In genomic region chr3:61320031-61320430, GRCm38 (mm10) we compare ENCODE assay signal across 20 mouse cellular contexts. TPM values are rescaled to one million over a fixed set of nuclear protein-coding genes. Genes with fewer than 3 reads are reported as not detected.
A peak's percentile ranks its signal among the peaks of the same experiment; 100 is the strongest.
DNase-seq lines count a peak whose midpoint lies in the region; ATAC-seq lines count a peak whose summit lies in the region.
"Had no signal": no experiment of that assay in that cellular context is flagged by ENCODE, and none has a peak within 500 bp of the region (broad histone marks: within the 10 kb centered on the region; RNA-seq: fewer than 3 reads in every experiment).

No protein-coding gene starts in this region.

- H3K4me2 ChIP-seq in forebrain, embryonic 16.5 days (ENCODE audit: low read length), result no peak overlapping the region
- no peak overlapping the region for H3K4me2 ChIP-seq in forebrain, embryonic 15.5 days (replicated peaks)
- H3K4me2 ChIP-seq: heart, embryonic 11.5 days; limb, embryonic 15.5 days; midbrain, embryonic 12.5 days had no signal

- 65% methylated on average over 2 of the region's 2 CpGs for WGBS in forebrain, embryonic 16.5 days
- WGBS in forebrain, embryonic 15.5 days, result 65% methylated on average over 2 of the region's 2 CpGs

- no peaks in the 10 kb centered on the region for H3K36me3 ChIP-seq in forebrain, embryonic 16.5 days (ENCODE audit: control insufficient read depth, insufficient read depth)
- no peaks in the 10 kb centered on the region for H3K36me3 ChIP-seq in forebrain, embryonic 15.5 days
- H3K36me3 ChIP-seq: limb, embryonic 15.5 days; midbrain, embryonic 12.5 days had no signal

- no peaks in the 10 kb centered on the region for H3K27me3 ChIP-seq in forebrain, embryonic 16.5 days (replicated peaks; ENCODE audit: control insufficient read depth, insufficient read depth, low read length)
- no peaks in the 10 kb centered on the region for H3K27me3 ChIP-seq in forebrain, embryonic 15.5 days
- H3K27me3 ChIP-seq: limb, embryonic 15.5 days; midbrain, embryonic 12.5 days; Patski had no signal

- H3K27ac ChIP-seq in forebrain, embryonic 16.5 days (ENCODE audit: low read length), result no peak overlapping the region
- no peak overlapping the region for H3K27ac ChIP-seq in forebrain, embryonic 15.5 days (replicated peaks)
- H3K27ac ChIP-seq: limb, embryonic 15.5 days; macrophage; midbrain, embryonic 12.5 days had no signal

- H3K9ac ChIP-seq in forebrain, embryonic 16.5 days (replicated peaks; ENCODE audit: low read depth, low read length), result no peak overlapping the region
- H3K9ac ChIP-seq in forebrain, embryonic 15.5 days (replicated peaks), result no peak overlapping the region
- H3K9ac ChIP-seq: limb, embryonic 15.5 days; liver, postnatal 0 days; midbrain, embryonic 12.5 days had no signal

- H3K9me3 ChIP-seq in forebrain, embryonic 16.5 days (ENCODE audit: control insufficient read depth, low read length), result no peaks in the 10 kb centered on the region
- H3K9me3 ChIP-seq in forebrain, embryonic 15.5 days, result no peaks in the 10 kb centered on the region
- H3K9me3 ChIP-seq: limb, embryonic 15.5 days; midbrain, embryonic 12.5 days had no signal

- 0 out of 2 replicates have a peak, but pooled peaks have one; percentile 26 for ATAC-seq in forebrain, embryonic 16.5 days
- ATAC-seq in forebrain, embryonic 15.5 days (replicated peaks), result no peak; the same call in 1 of the 2 replicates
- ATAC-seq: forebrain, embryonic 14.5 days; liver, postnatal 0 days; Patski had no signal

- no peak overlapping the region for H3K4me3 ChIP-seq in forebrain, embryonic 16.5 days (replicated peaks; ENCODE audit: low read length)
- H3K4me3 ChIP-seq in forebrain, embryonic 15.5 days, result no peak overlapping the region
- H3K4me3 ChIP-seq: limb, embryonic 15.5 days; midbrain, embryonic 12.5 days had no signal

- peak; percentile 49 for DNase-seq in layer of hippocampus, adult 11-12 months (ENCODE audit: low spot score)
- peak; percentile 8 for DNase-seq in left cerebral cortex, adult 11 months (ENCODE audit: low spot score)
- DNase-seq in right cerebral cortex, postnatal 36 days (ENCODE audit: low spot score in 2 of 2), result peak; percentile 13 to 23
- DNase-seq in neural tube, embryonic 10.5 days (ENCODE audit: extremely low spot score, low spot score), result no peak
- no peak for DNase-seq in thymus, postnatal 36 days
- no peak for DNase-seq in embryo, embryonic 10 days (ENCODE audit: low spot score)
- DNase-seq: B cell, adult 2 months; embryo, embryonic 11 days; gastrocnemius, postnatal 36 days; kidney, adult 9 months; liver, postnatal 0 days had no signal

- no peaks in the 10 kb centered on the region for H3K4me1 ChIP-seq in forebrain, embryonic 16.5 days (replicated peaks; ENCODE audit: control insufficient read depth, insufficient read depth, low read length)
- peaks cover 4% of the 10 kb centered on the region; the same call in 1 of the 2 replicates for H3K4me1 ChIP-seq in forebrain, embryonic 15.5 days

RNA-seq across cellular contexts. Expression of gene Rap2b, which starts 41.4 kb away (rescaled TPM):
- polyA plus RNA-seq in forebrain, embryonic 16.5 days (2015; fragmentation: Nextera tagmentation; extraction: Ambion mirVana), result 14.1 and 15.8 TPM in 2 replicates
- polyA plus RNA-seq in forebrain, embryonic 15.5 days (2015; fragmentation: Nextera tagmentation; extraction: Ambion mirVana), result 15.2 and 17.4 TPM in 2 replicates

RNA-seq across cellular contexts. Expression of gene B430305J03Rik, which starts 45.7 kb away (rescaled TPM):
- polyA plus RNA-seq in forebrain, embryonic 16.5 days (2015; fragmentation: Nextera tagmentation; extraction: Ambion mirVana), result not detected in 2 replicates
- polyA plus RNA-seq in forebrain, embryonic 15.5 days (2015; fragmentation: Nextera tagmentation; extraction: Ambion mirVana), result not detected in 2 replicates
- polyA plus RNA-seq: forebrain, embryonic 14.5 days; heart, embryonic 11.5 days; limb, embryonic 15.5 days; liver, postnatal 0 days; midbrain, embryonic 12.5 days; stomach, embryonic 16.5 days had no signal

Comparison
In these comparisons a context has a peak if more than half of its experiments do, and no peak if none do; other contexts are left out.
1. DNase-seq: peak in layer of hippocampus, adult 11-12 months (single experiment), left cerebral cortex, adult 11 months (single experiment) and right cerebral cortex, postnatal 36 days (2 of 2); none in neural tube, embryonic 10.5 days (single experiment), thymus, postnatal 36 days (0 of 2) and embryo, embryonic 10 days (single experiment).